8 mouse cellular contexts compared by ENCODE assay signal in the genomic region with DNA sequence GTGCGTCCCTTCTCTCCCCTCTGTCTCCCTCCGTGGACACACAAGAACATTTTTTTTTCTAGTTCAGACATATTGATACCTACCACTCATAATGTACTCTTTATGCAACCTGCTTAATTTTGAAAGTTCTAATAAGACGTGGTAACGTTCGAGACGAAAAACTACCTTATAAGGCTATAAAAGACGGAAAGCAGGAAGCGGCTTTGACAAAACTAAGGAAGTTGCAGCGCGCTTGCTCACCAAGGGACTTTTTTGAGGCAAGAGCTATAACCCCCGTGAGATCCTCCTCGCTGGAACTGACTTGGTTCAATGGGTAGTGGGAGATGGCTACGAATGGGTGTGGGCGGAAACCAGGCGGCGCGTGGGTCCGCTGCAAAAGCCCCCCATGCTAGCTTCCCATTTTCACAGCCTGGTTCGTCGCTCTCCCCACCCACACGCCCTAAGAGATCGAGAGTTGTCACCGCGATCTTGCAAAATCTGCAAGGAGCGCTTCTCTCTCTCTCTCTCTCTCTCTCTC. TPM values are rescaled to one million over a fixed set of nuclear protein-coding genes. Genes with fewer than 3 reads are reported as not detected.
DNase-seq lines count a peak whose midpoint lies in the region; ATAC-seq and TF ChIP-seq lines count a peak whose summit lies in the region.

No protein-coding gene starts in this region.

- peak; percentile 81 for DNase-seq in CH12.LX (ENCODE audit: extremely low read depth)
- DNase-seq in brain, adult 2 months (ENCODE audit: low read depth, low spot score), result peak; percentile 68
- DNase-seq in layer of hippocampus, adult 9-11 months, result peak; percentile 56
- DNase-seq in ovary, postnatal 10 days (ENCODE audit: low spot score), result peak; percentile 6
- DNase-seq in thymus, postnatal 10 days (ENCODE audit: low spot score in 2 of 2), result peak; percentile 63 to 66

- no peaks in the 10 kb centered on the region for H3K9me3 ChIP-seq in CH12.LX (replicated peaks; ENCODE audit: low read length)
- no peaks in the 10 kb centered on the region for H3K9me3 ChIP-seq in forebrain, embryonic 16.5 days (ENCODE audit: control insufficient read depth, low read length)
- H3K9me3 ChIP-seq in lung, embryonic 16.5 days (ENCODE audit: control insufficient read depth, low read length), result no peaks in the 10 kb centered on the region

- peak; percentile 3; the same call in 1 of the 2 replicates for ATAC-seq in forebrain, embryonic 16.5 days
- peak; percentile 13 to 33 for ATAC-seq in hematopoietic stem cell, adult 5-6 weeks (replicated peaks in 1 of 2; ENCODE audit: insufficient read depth in 1 of 2, low FRiP score in 2 of 2, low TSS enrichment in 1 of 2, low read depth in 1 of 2, poor library complexity in 2 of 2, severe bottlenecking in 2 of 2)
- peak; percentile 0; the same call in 1 of the 2 replicates for ATAC-seq in lung, embryonic 16.5 days (ENCODE audit: low read depth)

- TF ChIP-seq RAD21 in CH12.LX (IDR thresholded peaks at IDR 0.05; ENCODE audit: low read depth, low read length), result no peak

- peak; percentile 58 for TF ChIP-seq POLR2A in CH12.LX (IDR thresholded peaks at IDR 0.05; ENCODE audit: low read depth, low read length)

- no peaks in the 10 kb centered on the region for H3K27me3 ChIP-seq in CH12.LX (replicated peaks)
- no peaks in the 10 kb centered on the region for H3K27me3 ChIP-seq in forebrain, embryonic 16.5 days (replicated peaks; ENCODE audit: control insufficient read depth, insufficient read depth, low read length)
- no peaks in the 10 kb centered on the region for H3K27me3 ChIP-seq in lung, embryonic 16.5 days (ENCODE audit: control insufficient read depth, insufficient read depth, low read depth, low read length)

- peaks cover 0 to 3% of the 10 kb centered on the region in 2 experiments for H3K36me3 ChIP-seq in CH12.LX (replicated peaks in 1 of 2; ENCODE audit: control insufficient read depth in 1 of 2, insufficient read depth in 1 of 2, low read length in 1 of 2)
- no peaks in the 10 kb centered on the region for H3K36me3 ChIP-seq in forebrain, embryonic 16.5 days (ENCODE audit: control insufficient read depth, insufficient read depth)
- H3K36me3 ChIP-seq in lung, embryonic 16.5 days (ENCODE audit: control insufficient read depth, insufficient read depth, low read length), result no peaks in the 10 kb centered on the region

- in situ Hi-C loops in CH12.LX (cut with MboI; ENCODE audit: low pct_ligation_motif_present, low pct_unique_long_range_greater_than_20kb, low sequenced_read_pairs), result loop anchor here (5.0 to 10.0 kb wide), 2 partner anchors 38 to 130 kb away; a partner anchor contains a TSS

- peak overlapping the region; percentile 95 for H3K27ac ChIP-seq in CH12.LX (ENCODE audit: insufficient read depth, low read depth)
- H3K27ac ChIP-seq in forebrain, embryonic 16.5 days (ENCODE audit: low read length), result peak overlapping the region; percentile 95
- H3K27ac ChIP-seq in lung, embryonic 16.5 days (ENCODE audit: low read length), result peak overlapping the region; percentile 99

- TF ChIP-seq CTCF in CH12.LX (conservative IDR thresholded peaks at IDR 0.05 in 1 of 2, IDR thresholded peaks at IDR 0.05 in 1 of 2; ENCODE audit: low read depth in 2 of 2, low read length in 2 of 2), result no peak

- 0% methylated on average over 25 of the region's 25 CpGs for WGBS in forebrain, embryonic 16.5 days
- WGBS in lung, embryonic 16.5 days, result under 1% methylated on average over 25 of the region's 25 CpGs

- H3K4me3 ChIP-seq in CH12.LX (replicated peaks in 1 of 3; ENCODE audit: low read depth in 2 of 3, low read length in 2 of 3, poor library complexity in 1 of 3), result peak overlapping the region; percentile 61 to 99 (median 79)
- H3K4me3 ChIP-seq in forebrain, embryonic 16.5 days (replicated peaks; ENCODE audit: low read length), result peak overlapping the region; percentile 88
- H3K4me3 ChIP-seq in lung, embryonic 16.5 days (ENCODE audit: low read length), result peak overlapping the region; percentile 90

- dilution Hi-C loops in CH12.LX (cut with MboI; ENCODE audit: extremely low pct_ligation_motif_present, extremely low pct_unique_long_range_greater_than_20kb, low sequenced_read_pairs), result no loop called here

- peak overlapping the region; percentile 97 for H3K9ac ChIP-seq in CH12.LX (ENCODE audit: insufficient read depth, low read depth)
- H3K9ac ChIP-seq in forebrain, embryonic 16.5 days (replicated peaks; ENCODE audit: low read depth, low read length), result peak overlapping the region; percentile 94
- peak overlapping the region; percentile 97 for H3K9ac ChIP-seq in lung, embryonic 16.5 days (ENCODE audit: low read length)

- H3K4me1 ChIP-seq in CH12.LX (ENCODE audit: control insufficient read depth in 1 of 2, insufficient read depth in 2 of 2), result peaks cover 10 to 46% of the 10 kb centered on the region in 2 experiments
- H3K4me1 ChIP-seq in forebrain, embryonic 16.5 days (replicated peaks; ENCODE audit: control insufficient read depth, insufficient read depth, low read length), result peaks cover 18% of the 10 kb centered on the region
- peaks cover 30% of the 10 kb centered on the region for H3K4me1 ChIP-seq in lung, embryonic 16.5 days (replicated peaks; ENCODE audit: control insufficient read depth, insufficient read depth, low read length)

- no peak overlapping the region for H3K4me2 ChIP-seq in CH12.LX (ENCODE audit: insufficient read depth, low read depth, poor library complexity, severe bottlenecking)
- peak overlapping the region; percentile 63 for H3K4me2 ChIP-seq in forebrain, embryonic 16.5 days (ENCODE audit: low read length)
- H3K4me2 ChIP-seq in lung, embryonic 16.5 days (ENCODE audit: low read depth, low read length), result peak overlapping the region; percentile 65

- 0 out of 2 replicates have a peak, but pooled peaks have one; percentile 8 for TF ChIP-seq EP300 in CH12.LX (IDR thresholded peaks at IDR 0.05; ENCODE audit: low read length)

- peaks cover 52% of the 10 kb centered on the region for H3K79me2 ChIP-seq in CH12.LX (replicated peaks; ENCODE audit: control insufficient read depth, extremely low read depth, insufficient read depth, poor library complexity, severe bottlenecking)

TF ChIP-seq in CH12.LX, 34 proteins besides CTCF, POLR2A, EP300 and RAD21:
- TF ChIP-seq E2F4 (IDR thresholded peaks at IDR 0.05; ENCODE audit: insufficient replicate concordance, low read depth, low read length) (no peak), PAX5 (IDR thresholded peaks at IDR 0.05; ENCODE audit: low read length) (no peak), MYC (IDR thresholded peaks at IDR 0.05; ENCODE audit: low read depth, low read length) (peak; percentile 74), HCFC1 (IDR thresholded peaks at IDR 0.05; ENCODE audit: low read depth, low read length) (peak; percentile 38; the same call in 1 of the 2 replicates), NRF1 (IDR thresholded peaks at IDR 0.05; ENCODE audit: low read depth, low read length) (peak; percentile 75), JUN (IDR thresholded peaks at IDR 0.05; ENCODE audit: insufficient read depth, low read depth, low read length) (no peak), TCF12 (IDR thresholded peaks at IDR 0.05; ENCODE audit: low read depth, low read length) (0 out of 2 replicates have a peak, but pooled peaks have one; percentile 22), ZNF384 (IDR thresholded peaks at IDR 0.05; ENCODE audit: low read depth, low read length) (peak; percentile 65), JUND (conservative IDR thresholded peaks at IDR 0.05; ENCODE audit: low read depth, low read length) (no peak), ZMIZ1 (IDR thresholded peaks at IDR 0.05; ENCODE audit: low read depth, low read length) (no peak), IRF4 (IDR thresholded peaks at IDR 0.05; ENCODE audit: low read depth, low read length) (0 out of 2 replicates have a peak, but pooled peaks have one; percentile 31), ZKSCAN1 (IDR thresholded peaks at IDR 0.05; ENCODE audit: borderline replicate concordance, low read depth, low read length) (no peak), NELFE (IDR thresholded peaks at IDR 0.05; ENCODE audit: low read depth, low read length) (peak; percentile 35; the same call in 1 of the 2 replicates), MXI1 (IDR thresholded peaks at IDR 0.05; ENCODE audit: low read depth, low read length) (peak; percentile 61; the same call in 1 of the 2 replicates), SMC3 (IDR thresholded peaks at IDR 0.05; ENCODE audit: low read depth, low read length) (no peak), TBP (conservative IDR thresholded peaks at IDR 0.05; ENCODE audit: low read depth, low read length) (peak; percentile 81; the same call in 1 of the 2 replicates), USF2 (conservative IDR thresholded peaks at IDR 0.05; ENCODE audit: low read depth, low read length) (no peak), ELF1 (IDR thresholded peaks at IDR 0.05; ENCODE audit: low read depth, low read length) (peak; percentile 91), CHD2 (IDR thresholded peaks at IDR 0.05; ENCODE audit: low read length) (no peak), SIN3A (IDR thresholded peaks at IDR 0.05; ENCODE audit: low read length) (no peak), ZC3H11A (IDR thresholded peaks at IDR 0.05; ENCODE audit: low read depth, low read length) (no peak)

RNA-seq across cellular contexts. Expression of a gene that starts 1.0 kb away (rescaled TPM):
- 176 and 184 TPM in 2 replicates for total RNA-seq in CH12.LX (2012; rRNA removed)
- total RNA-seq in CH12.LX (2014; rRNA removed), result 513 and 576 TPM in 2 replicates
- polyA plus RNA-seq in CH12.LX (2012; ENCODE audit: insufficient read length, low read depth), result 374 and 427 TPM in 2 replicates
- polyA plus RNA-seq in forebrain, embryonic 16.5 days (2015; fragmentation: Nextera tagmentation; extraction: Ambion mirVana), result 241 and 250 TPM in 2 replicates
- 606 and 717 TPM in 2 replicates for total RNA-seq in hematopoietic stem cell, adult 5-6 weeks (2017)
- polyA plus RNA-seq in lung, embryonic 16.5 days (2015; fragmentation: Nextera tagmentation; extraction: Ambion mirVana), result 315 and 329 TPM in 2 replicates

Comparison
In these comparisons a context has a peak if more than half of its experiments do, and no peak if none do; other contexts are left out.
1. Peak in every context shown above with its lines: DNase-seq, ATAC-seq, H3K4me3 ChIP-seq and H3K27ac ChIP-seq.
2. DNase-seq: peak in every context shown above with its lines; median percentile 81 in CH12.LX; 68 in brain, adult 2 months; 64 in thymus, postnatal 10 days; 56 in layer of hippocampus, adult 9-11 months; 6 in ovary, postnatal 10 days.